Mouse (Mus musculus) liver, embryonic 15.5 days (tissue): ENCODE results near the gene Atrn. TPM values are rescaled to one million over a fixed set of nuclear protein-coding genes. Genes with fewer than 3 reads are reported as not detected.
A peak's percentile ranks its signal among the peaks of the same experiment; 100 is the strongest.

Experiments used
- ATAC-seq: fragments of 200-750 bp; cut with Nextera tagmentation; 2 replicates; pipeline ENCODE4 v1.8.0; 2017; ENCODE audit warnings: moderate number of reproducible peaks, mild to moderate bottlenecking, moderate library complexity; ENCODE audit not compliant: insufficient read depth
- H3K27ac ChIP-seq: fragments of 300-500 bp; sonication (generic); replicated peaks from 2 replicates; pipeline ENCODE4 v1.5.1; 2015; ENCODE audit warnings: mild to moderate bottlenecking, inconsistent platforms
- H3K27me3 ChIP-seq: fragments of 300-500 bp; sonication (generic); 2 replicates; pipeline ENCODE4 v1.6.1; 2015; ENCODE audit warnings: mild to moderate bottlenecking, inconsistent platforms
- H3K36me3 ChIP-seq: fragments of 300-500 bp; sonication (generic); replicated peaks from 2 replicates; pipeline ENCODE4 v1.6.1; 2015; ENCODE audit warnings: moderate library complexity, mild to moderate bottlenecking, inconsistent platforms
- H3K4me1 ChIP-seq: fragments of 300-500 bp; sonication (generic); replicated peaks from 2 replicates; pipeline ENCODE4 v1.6.1; 2015; ENCODE audit warnings: inconsistent platforms
- H3K4me2 ChIP-seq: fragments of 300-500 bp; sonication (generic); 2 replicates; pipeline ENCODE4 v1.6.1; 2015; ENCODE audit warnings: moderate library complexity, mild to moderate bottlenecking, inconsistent platforms
- H3K4me3 ChIP-seq: fragments of 300-500 bp; sonication (generic); replicated peaks from 2 replicates; pipeline ENCODE4 v1.5.1; 2015; ENCODE audit warnings: mild to moderate bottlenecking, inconsistent platforms
- H3K9ac ChIP-seq: fragments of 300-500 bp; sonication (generic); 2 replicates; pipeline ENCODE4 v1.6.1; 2015; ENCODE audit warnings: moderate library complexity, mild to moderate bottlenecking, inconsistent platforms
- H3K9me3 ChIP-seq: fragments of 300-500 bp; sonication (generic); replicated peaks from 2 replicates; pipeline ENCODE4 v1.6.1; 2016; ENCODE audit warnings: inconsistent platforms
- WGBS: fragments of 180-500 bp; shearing (Covaris S2); methylation state at CpG from one replicate; pipeline ENCODE4 v1.1.7; 2015; ENCODE audit warnings: mixed read lengths; ENCODE audit not compliant: insufficient replicate concordance; 5-methylcytosine and 5-hydroxymethylcytosine counted together
- polyA plus RNA-seq: library from polyadenylated mRNA; unstranded; fragments of >200 nt; fragmentation: Nextera tagmentation; extraction: Ambion mirVana; gene quantifications from 2 replicates; pipeline ENCODE4 v1.2.1, GENCODE M21; 2015

Atrn gene
- polyA plus RNA-seq, 1 experiment from 2014 or later, result 2.2 TPM

DNA sequence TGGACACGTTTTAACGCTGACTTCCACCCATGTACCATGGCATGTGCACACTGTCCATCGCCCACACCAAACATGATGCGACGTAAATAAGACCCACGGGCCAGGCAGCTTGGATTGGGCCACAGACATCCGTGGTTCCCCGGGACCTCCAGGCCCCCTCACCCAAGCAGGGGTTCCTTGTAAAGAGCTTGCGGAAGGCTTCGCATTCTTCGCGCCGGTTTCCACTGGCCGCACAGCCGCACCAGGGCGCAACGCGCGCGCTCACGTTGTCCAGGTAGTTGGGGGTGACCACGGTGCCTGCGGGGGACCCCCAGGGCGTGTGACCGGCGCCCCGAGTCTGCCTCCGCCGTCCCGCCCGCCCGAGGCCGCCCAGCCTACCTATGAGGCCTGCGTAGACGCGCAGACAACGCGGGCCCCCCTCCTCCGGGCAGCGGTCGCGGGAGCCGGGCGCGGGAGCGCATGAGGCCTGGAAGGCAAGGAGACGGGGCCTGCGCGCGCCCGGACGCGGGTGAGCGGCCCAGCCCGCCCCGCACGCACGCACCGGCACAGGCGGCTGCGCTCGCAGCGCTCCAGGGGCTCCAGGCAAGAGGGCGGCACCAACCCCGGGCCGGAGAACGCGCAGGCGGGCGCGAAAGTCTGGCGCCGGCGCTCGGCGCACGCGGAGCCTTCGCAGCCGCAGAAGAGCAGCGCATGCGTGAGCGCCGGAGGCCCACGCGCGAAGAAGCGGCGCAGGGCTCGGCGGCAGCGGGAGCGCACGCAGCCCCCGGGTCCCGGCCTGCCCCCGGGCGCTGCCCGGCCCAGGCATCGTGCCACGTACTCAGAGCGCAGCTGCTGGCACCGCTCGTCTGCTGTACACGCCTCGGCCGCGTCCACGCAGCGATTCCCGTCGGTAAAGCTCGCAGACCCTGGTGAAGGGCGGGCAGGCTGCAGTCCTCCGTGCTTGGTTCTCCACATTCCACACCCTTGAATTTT, 134.8 kb downstream of the Atrn start:
- Histone ChIP-seq H3K4me1 (peaks cover 6% of the 10 kb centered on the region), H3K27ac (no peak overlapping the region), H3K4me2 (peak overlapping the region; percentile 56), H3K27me3 (peaks cover 94% of the 10 kb centered on the region), H3K4me3 (peak overlapping the region; percentile 38), H3K9me3 (no peaks in the 10 kb centered on the region), H3K36me3 (no peaks in the 10 kb centered on the region), H3K9ac (no peak overlapping the region)
- no peak for ATAC-seq
- WGBS, result 3% methylated on average over 114 of the region's 115 CpGs

DNA sequence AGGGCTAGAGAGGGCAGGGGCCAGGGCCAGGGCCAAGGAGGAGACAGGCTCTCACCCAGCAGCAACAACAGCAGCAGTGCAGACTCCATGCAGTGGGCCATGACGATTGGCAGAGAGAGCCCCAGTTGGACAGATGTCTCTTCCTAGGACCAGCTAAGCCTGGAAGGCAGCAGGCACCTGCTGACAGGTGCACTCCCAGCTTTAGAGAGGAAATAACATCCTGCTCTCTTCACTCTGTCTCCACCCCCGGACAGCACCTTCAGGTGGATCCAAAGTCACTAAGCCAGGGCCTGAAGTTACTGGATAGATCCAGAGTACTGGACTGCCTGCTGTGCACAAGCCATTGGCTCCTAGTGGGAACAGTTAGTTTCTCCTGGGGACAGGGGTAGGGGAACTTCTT, 136.7 kb downstream of the Atrn start, which contains the start of gene Gfra4:
Gene Gfra4, minus strand, starts transcription at position 101 of the 400 bp plus-strand sequence.
- Histone ChIP-seq H3K27me3 (peaks cover 93% of the 10 kb centered on the region), H3K27ac (no peak within 1 kb of the TSS), H3K36me3 (no peaks in the 10 kb centered on the region), H3K9ac (no peak within 1 kb of the TSS), H3K4me1 (peaks cover 6% of the 10 kb centered on the region), H3K4me2 (no peak within 1 kb of the TSS), H3K4me3 (no peak within 1 kb of the TSS), H3K9me3 (no peaks in the 10 kb centered on the region)
- ATAC-seq, result no peak
- WGBS, result 54% methylated on average over 2 of the region's 2 CpGs

DNA sequence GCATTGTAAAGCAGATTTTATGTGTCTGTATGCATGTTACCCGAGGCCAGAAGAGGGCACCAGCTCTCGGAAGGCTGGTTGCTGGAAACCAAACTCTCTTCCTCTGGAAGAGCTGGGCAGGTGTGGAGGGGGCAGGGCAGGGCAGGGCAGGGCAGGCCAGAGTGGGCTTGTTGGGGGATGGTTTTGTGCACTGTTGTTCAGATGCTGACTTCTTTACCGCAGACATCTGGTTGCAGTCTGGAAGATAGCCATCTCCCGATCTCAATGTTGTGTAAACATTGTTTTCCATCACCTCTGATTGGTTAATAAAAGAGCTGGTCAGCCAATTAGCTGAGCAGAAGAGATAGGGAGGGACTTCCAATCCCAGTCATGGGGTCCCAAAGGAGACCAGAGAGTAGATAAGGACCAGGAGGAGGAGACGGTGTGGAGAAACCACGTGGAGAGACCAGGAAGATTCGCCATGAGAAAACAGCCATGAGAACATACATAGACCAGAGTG, 138.1 kb downstream of the Atrn start:
- Histone ChIP-seq H3K4me2 (no peak overlapping the region; the same call in 1 of the 2 replicates), H3K27ac (no peak overlapping the region), H3K9me3 (no peaks in the 10 kb centered on the region), H3K4me1 (peaks cover 6% of the 10 kb centered on the region), H3K27me3 (peaks cover 83% of the 10 kb centered on the region), H3K4me3 (no peak overlapping the region), H3K36me3 (no peaks in the 10 kb centered on the region), H3K9ac (no peak overlapping the region)
- no peak for ATAC-seq
- 11% methylated on average over 7 of the region's 7 CpGs for WGBS

DNA sequence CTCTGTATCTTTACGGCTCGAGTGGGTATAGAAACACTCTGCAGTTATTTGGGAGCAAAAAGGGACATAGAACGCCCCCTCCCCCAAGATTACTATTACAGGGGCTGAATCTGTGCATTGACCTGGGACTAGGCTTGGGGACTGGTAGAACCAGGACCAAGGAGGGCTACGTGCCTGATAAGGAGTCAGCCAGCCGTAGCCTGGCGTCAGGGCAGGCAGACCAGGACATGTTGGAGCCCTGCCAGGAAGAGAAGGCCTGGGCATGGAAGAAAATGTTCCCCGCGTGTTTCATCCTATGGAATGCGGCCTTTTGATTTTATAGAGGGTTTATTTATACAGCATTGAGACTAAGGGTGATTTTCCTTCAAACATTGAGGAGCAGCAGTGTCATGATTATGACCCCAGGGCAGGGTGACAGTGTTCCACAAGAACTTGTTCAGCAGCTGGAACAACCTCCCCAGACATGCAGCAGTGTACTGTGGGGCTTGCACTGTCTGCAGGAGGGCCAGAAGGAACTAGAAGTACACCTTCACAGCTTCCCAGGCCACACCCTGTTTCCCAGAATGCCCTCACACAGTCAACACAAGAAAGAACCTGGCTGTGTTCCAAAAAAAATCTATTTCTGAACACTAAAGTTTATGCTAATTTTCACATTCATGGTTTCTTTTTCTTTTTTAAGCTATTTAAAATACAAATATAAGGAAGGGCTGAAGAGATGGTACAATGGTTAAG, 138.9 kb downstream of the Atrn start:
- no peak for ATAC-seq
- Histone ChIP-seq H3K4me2 (no peak overlapping the region), H3K27ac (no peak overlapping the region), H3K4me3 (no peak overlapping the region), H3K36me3 (no peaks in the 10 kb centered on the region), H3K9me3 (no peaks in the 10 kb centered on the region), H3K9ac (no peak overlapping the region), H3K27me3 (peaks cover 78% of the 10 kb centered on the region), H3K4me1 (peaks cover 6% of the 10 kb centered on the region)
- WGBS, result 65% methylated on average over 9 of the region's 9 CpGs

DNA sequence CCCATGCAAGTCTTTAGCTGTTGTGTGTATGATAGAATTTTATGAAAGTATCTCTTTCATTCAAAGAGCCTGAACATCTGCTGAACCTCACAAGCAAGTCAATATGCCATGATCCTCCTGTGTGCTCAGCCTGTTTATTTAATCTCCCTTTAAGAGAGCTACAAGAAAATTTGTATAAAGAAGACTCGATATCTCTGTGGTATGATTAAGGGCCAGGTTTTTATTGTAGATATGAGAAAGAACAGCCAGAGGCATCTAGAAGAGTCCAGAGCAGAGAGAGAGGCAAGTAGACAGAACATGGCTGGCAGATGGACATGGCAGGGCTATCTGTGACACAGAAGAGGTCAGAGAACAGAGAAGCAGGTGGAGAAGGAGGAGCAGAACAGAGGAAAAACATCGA, 139.7 kb downstream of the Atrn start:
- Histone ChIP-seq H3K36me3 (no peaks in the 10 kb centered on the region), H3K27me3 (peaks cover 78% of the 10 kb centered on the region)
- WGBS, result 59% methylated on average over 2 of the region's 2 CpGs

DNA sequence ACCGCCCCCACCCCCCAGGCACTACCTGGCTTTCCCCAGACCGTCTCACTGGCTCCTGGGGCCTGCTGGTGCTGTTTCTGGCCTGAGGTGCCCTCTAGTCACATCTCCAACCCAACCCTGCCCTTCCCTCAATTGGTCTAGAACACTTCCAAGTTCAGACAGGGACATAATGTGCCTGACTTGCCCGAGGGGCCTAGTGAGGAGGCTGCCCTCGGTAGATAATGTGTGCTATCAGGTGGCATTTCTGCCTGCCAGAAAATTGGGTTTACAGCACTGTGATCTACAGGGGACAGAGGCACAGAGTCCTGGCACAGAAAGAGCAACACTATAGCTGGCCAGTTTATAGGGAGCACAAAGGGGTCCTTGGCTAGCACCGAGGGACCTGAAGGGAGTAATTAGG, 145.7 kb downstream of the Atrn start:
- 48% methylated on average over 5 of the region's 5 CpGs for WGBS
- Histone ChIP-seq H3K9me3 (no peaks in the 10 kb centered on the region), H3K36me3 (no peaks in the 10 kb centered on the region), H3K4me2 (no peak overlapping the region), H3K27ac (no peak overlapping the region), H3K4me1 (peaks cover 46% of the 10 kb centered on the region), H3K27me3 (peaks cover 84% of the 10 kb centered on the region), H3K4me3 (no peak overlapping the region), H3K9ac (no peak overlapping the region)
- ATAC-seq, result peak; percentile 58

More for the DNA sequence above, 139.7 kb downstream of the Atrn start:
- no peak overlapping the region for H3K27ac ChIP-seq
- H3K4me3 ChIP-seq, result no peak overlapping the region
- H3K4me1 ChIP-seq, result peaks cover 6% of the 10 kb centered on the region
- H3K9me3 ChIP-seq, result no peaks in the 10 kb centered on the region
- H3K9ac ChIP-seq, result no peak overlapping the region
- no peak for ATAC-seq
- H3K4me2 ChIP-seq, result no peak overlapping the region

DNA sequence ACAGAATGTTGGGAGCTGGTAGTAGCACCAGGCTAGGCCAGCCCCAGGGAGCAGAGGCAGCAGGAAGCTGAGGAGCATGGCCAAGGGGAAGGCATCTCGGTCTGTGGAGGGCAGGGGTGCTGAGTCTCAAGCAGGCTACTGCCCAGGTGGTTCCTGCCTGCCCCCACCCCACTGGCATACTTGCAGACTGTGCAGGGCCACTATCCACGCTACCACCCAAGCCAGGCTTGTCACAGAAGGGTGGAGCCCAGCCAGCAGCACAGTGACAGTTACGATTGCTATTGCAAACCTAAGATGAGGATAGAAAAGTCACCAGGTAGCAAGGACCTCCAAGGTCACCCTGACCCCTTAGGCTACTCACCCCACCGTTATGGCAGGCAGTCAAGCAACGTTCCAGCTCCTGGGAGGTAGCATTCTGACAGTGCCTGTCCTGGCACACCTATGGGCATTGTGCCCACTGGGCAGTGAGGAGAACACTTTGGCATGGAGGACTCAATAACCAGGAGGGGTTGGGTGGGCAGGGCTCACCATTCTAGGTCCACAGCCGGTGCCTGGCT, 146.6 kb downstream of the Atrn start:
- Histone ChIP-seq H3K9ac (no peak overlapping the region), H3K4me2 (no peak overlapping the region), H3K27ac (no peak overlapping the region), H3K4me3 (no peak overlapping the region), H3K9me3 (no peaks in the 10 kb centered on the region), H3K36me3 (no peaks in the 10 kb centered on the region), H3K27me3 (peaks cover 82% of the 10 kb centered on the region), H3K4me1 (peaks cover 46% of the 10 kb centered on the region)
- ATAC-seq, result peak; percentile 28; the same call in 1 of the 2 replicates
- WGBS, result 38% methylated on average over 6 of the region's 6 CpGs

DNA sequence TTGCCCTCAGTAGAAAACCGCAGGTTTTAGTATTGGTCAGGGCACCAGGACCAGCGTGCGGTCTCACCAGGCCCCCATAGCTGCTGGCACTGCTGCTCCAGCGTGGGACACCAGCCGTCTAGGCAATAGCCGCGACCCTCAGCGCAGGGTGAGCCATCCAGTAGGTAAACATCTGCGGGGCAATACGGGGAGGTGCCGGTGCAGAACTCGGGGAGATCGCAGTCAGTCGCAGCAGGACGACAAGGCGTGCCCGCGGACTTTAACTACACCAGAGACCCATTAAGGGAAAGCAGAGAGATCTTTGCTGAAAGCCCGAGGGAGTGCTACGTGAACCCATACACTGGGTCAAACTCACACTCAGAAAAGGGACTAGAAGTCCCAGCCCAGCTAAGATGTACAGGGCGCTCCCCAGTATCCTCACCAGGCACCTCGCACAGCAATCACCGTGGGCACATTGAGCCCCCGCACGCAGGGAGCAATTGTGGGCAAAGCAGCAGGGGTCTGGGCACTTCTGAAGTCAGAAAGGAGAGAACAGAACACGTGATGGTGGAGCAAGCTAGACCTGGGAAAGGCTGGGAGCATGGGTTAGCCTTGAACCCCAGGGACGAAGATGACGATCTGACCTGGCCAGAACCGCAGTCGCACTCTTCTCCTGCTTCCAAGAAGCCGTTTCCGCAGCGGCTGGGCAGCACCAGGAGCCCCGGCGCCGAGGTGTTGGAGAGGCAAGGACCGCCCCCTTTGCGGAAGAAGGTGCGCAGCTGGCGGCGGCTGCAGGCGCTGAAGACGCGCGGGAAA, 147.8 kb downstream of the Atrn start:
- WGBS, result 3% methylated on average over 45 of the region's 45 CpGs
- Histone ChIP-seq H3K36me3 (no peaks in the 10 kb centered on the region), H3K27ac (no peak overlapping the region), H3K27me3 (peaks cover 87% of the 10 kb centered on the region), H3K9ac (no peak overlapping the region), H3K4me1 (peaks cover 46% of the 10 kb centered on the region), H3K4me3 (peak overlapping the region; percentile 8; the same call in 1 of the 2 replicates), H3K9me3 (no peaks in the 10 kb centered on the region), H3K4me2 (peak overlapping the region; percentile 27)
- no peak for ATAC-seq

DNA sequence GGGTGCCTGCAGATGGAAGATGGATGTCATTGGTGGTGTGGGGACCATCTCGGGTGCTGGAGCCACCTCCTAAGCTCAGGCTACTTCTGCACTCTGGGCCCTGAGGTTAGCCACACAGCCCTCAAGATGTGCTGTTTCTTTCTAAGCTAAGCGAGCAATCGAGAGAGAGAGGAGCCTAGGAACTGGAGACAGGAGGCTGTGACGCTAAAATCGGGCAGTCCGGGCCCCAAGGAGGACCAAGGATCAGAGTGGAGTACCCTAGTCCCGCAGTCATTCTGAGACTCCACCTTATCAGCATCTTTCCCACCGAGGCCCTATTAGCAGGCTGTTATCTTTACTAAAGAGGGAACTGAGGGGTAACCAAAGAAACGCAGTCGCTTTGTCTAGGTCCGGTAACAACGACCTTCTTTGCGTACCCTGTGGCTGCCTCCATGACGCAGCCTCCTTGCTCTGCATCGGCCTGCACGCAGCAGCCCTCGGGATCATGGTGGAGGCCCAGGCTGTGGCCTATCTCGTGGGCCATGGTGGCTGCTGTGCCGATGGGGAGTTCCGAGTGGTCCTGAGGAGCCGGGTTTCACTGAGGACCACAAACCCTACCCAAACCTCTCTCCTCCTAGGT, 148.5 kb downstream of the Atrn start:
- ATAC-seq, result no peak
- Histone ChIP-seq H3K4me1 (peaks cover 46% of the 10 kb centered on the region), H3K4me2 (peak overlapping the region; percentile 27), H3K9ac (no peak overlapping the region), H3K27ac (no peak overlapping the region), H3K9me3 (no peaks in the 10 kb centered on the region), H3K4me3 (peak overlapping the region; percentile 8), H3K27me3 (peaks cover 95% of the 10 kb centered on the region), H3K36me3 (no peaks in the 10 kb centered on the region)
- WGBS, result 3% methylated on average over 21 of the region's 21 CpGs

DNA sequence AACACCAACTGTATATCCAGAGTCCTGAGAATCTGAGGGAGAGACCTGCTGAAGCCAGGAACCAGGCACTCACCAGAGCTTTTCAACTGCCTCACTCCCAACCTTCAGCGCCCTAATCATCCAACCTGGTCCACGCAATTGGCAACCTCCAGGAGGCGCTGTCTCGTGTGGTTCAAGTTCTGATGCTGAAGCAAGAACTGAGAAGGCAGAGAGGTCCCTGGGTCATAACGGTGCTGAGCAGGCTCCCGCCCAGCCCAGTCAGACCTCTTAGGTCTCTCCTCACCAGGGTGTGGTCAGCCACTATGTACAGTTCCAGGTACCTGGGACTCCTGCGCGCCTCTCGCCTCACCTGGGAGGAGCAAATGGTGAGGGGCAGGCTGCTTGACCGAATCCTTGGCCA, 149.3 kb downstream of the Atrn start:
- Histone ChIP-seq H3K4me1 (peaks cover 46% of the 10 kb centered on the region), H3K9me3 (no peaks in the 10 kb centered on the region), H3K9ac (no peak overlapping the region), H3K4me2 (peak overlapping the region; percentile 34; the same call in 1 of the 2 replicates), H3K36me3 (no peaks in the 10 kb centered on the region), H3K27me3 (peaks cover 96% of the 10 kb centered on the region), H3K4me3 (no peak overlapping the region), H3K27ac (no peak overlapping the region)
- 0 out of 2 replicates have a peak, but pooled peaks have one; percentile 5 for ATAC-seq
- WGBS, result 6% methylated on average over 10 of the region's 10 CpGs
